Mouse (Mus musculus): ENCODE data around the gene Usf2.
A peak's percentile ranks its signal among the peaks of the same experiment; 100 is the strongest.

DNA sequence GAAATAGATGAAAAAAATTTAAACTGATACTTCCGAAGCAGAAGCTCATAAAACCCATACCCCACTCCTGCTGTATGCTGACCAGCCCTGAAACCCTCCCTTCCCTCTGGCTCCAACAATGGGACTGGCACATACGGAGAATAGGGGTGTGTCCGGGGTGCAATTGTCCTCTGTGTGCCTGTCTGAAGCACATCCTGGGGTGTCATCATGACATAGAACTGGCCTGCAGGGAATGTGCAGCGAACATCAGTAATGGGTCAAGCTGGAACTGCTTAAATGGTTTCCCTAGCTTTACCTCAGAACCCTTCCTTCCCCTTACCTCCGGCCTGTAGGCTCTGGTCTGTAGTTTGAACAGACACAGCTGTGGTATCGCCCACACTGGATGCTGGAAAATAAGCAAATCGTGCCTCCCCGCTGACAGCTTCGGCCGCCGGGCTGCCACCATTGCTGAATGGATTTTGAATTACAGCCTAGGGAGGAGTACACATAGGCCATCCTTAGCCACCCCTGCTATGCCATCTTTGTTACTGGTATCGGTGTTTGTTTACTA, 1.6 kb downstream of the Usf2 start:
- TF ChIP-seq POLR2A (IDR thresholded peaks at IDR 0.05; ENCODE audit: low read depth, low read length) (no peak), MYC (IDR thresholded peaks at IDR 0.05; ENCODE audit: low read depth, low read length) (no peak), USF1 (IDR thresholded peaks at IDR 0.05; ENCODE audit: low read depth, low read length) (no peak), EP300 (IDR thresholded peaks at IDR 0.05; ENCODE audit: low read length) (no peak; the same call in 1 of the 2 replicates), CTCF (conservative IDR thresholded peaks at IDR 0.05 in 1 of 2, IDR thresholded peaks at IDR 0.05 in 1 of 2; ENCODE audit: low read depth in 2 of 2, low read length in 2 of 2) (no peak), POLR2AphosphoS2 (IDR thresholded peaks at IDR 0.05; ENCODE audit: low read depth, low read length) (no peak), CHD2 (IDR thresholded peaks at IDR 0.05; ENCODE audit: low read length) (no peak), RAD21 (IDR thresholded peaks at IDR 0.05; ENCODE audit: low read depth, low read length) (no peak), UBTF (IDR thresholded peaks at IDR 0.05; ENCODE audit: low read depth, low read length) (no peak), MAX (IDR thresholded peaks at IDR 0.05; ENCODE audit: low read length) (no peak; the same call in 1 of the 2 replicates), ZNF384 (IDR thresholded peaks at IDR 0.05; ENCODE audit: low read depth, low read length) (no peak), TCF12 (IDR thresholded peaks at IDR 0.05; ENCODE audit: low read depth, low read length) (0 out of 2 replicates have a peak, but pooled peaks have one; percentile 25)

Measured in CH12.LX (cell line).